Mouse (Mus musculus): ENCODE measurements around the gene Parva. TPM values are rescaled to one million over a fixed set of nuclear protein-coding genes. Genes with fewer than 3 reads are reported as not detected.

The Parva gene
- polyA plus RNA-seq, 1 experiment from 2014 or later, result 93.4 TPM

DNA sequence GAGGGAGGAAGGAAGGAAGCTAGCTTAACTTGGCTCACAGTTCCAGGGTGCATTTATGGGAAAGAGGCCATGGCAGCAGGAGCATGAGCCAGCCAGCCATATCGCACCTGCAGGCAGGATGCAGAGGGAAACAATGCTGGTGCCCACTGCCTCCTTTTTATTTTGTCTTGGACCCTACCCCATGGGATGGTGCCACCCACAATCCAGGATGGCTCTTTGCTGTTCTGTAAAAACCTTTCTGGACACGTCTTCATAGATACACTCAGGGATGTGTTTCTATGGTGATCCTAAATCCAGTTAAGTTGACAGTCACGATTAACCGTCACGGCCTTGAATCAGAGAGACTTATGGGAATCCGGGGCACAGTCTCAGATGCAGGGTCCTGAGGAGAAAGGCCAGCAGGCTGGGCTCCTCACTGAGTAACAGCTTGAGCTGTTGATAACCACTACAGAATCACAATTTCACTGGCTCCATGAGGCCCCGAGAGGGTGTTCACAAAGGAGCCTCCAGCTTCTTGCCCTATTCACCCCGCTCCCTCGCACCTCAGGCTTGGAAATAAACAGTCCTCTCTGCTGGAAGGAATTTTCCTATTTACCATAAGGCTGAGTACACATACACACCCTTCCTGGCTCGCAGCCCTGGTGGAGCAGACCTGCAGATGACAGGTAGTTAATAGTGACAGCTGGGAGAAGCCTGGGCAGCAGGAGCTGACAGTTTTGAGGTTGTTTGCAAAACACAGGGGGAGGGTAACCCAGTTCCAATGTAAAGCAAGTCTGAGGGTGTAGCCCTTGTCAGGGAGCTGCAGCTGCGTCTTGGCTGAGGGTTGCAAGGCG lies 17.1 kb downstream of the Parva start:
- 0 out of 2 replicates have a peak overlapping the region, but pooled peaks have one; percentile 7 for H3K4me2 ChIP-seq (ENCODE audit: low read depth, low read length)
- DNase-seq (ENCODE audit: low spot score), result peak; percentile 87
- 37% methylated on average over 12 of the region's 12 CpGs for WGBS

DNA sequence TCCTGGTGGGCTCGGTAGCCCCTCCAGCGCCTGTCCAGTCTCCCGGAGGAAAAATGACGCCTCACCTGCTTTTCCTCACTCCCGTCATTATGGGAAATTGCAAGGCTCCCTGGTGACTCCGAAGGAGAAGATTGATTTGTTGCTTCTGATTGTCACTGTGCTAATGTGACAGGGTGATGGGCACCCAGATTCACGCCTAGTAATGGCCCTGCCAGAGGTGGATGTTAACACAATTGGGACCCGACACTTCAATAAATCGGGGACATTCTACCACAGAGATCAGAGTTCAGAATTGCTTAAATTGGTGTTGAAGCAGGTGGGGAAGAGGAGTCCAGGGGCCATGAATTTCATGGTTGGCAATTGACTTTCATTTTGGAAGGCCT lies 17.7 kb downstream of the Parva start:
- Histone ChIP-seq H3K36me3 (ENCODE audit: control insufficient read depth, insufficient read depth, low read length) (0 out of 2 replicates have a peak, but pooled peaks cover 3% of the 10 kb centered on the region), H3K9ac (ENCODE audit: low read depth, low read length) (no peak overlapping the region), H3K27me3 (replicated peaks; ENCODE audit: control insufficient read depth, insufficient read depth, low read length) (no peaks in the 10 kb centered on the region), H3K27ac (replicated peaks; ENCODE audit: low read depth, low read length) (no peak overlapping the region; the same call in 1 of the 2 replicates), H3K4me1 (ENCODE audit: control insufficient read depth, insufficient read depth, low read length) (peaks cover 22% of the 10 kb centered on the region), H3K4me3 (ENCODE audit: low read depth, low read length) (no peak overlapping the region), H3K9me3 (ENCODE audit: control insufficient read depth, low read length) (no peaks in the 10 kb centered on the region), H3K4me2 (ENCODE audit: low read depth, low read length) (0 out of 2 replicates have a peak overlapping the region, but pooled peaks have one; percentile 7)
- 40% methylated on average over 9 of the region's 9 CpGs for WGBS
- DNase-seq (ENCODE audit: low spot score) (no peak), ATAC-seq (ENCODE audit: low read depth) (no peak)

More for the DNA sequence above, 17.1 kb downstream of the Parva start:
- no peaks in the 10 kb centered on the region for H3K27me3 ChIP-seq (replicated peaks; ENCODE audit: control insufficient read depth, insufficient read depth, low read length)
- no peaks in the 10 kb centered on the region for H3K9me3 ChIP-seq (ENCODE audit: control insufficient read depth, low read length)
- peak overlapping the region; percentile 40; the same call in 1 of the 2 replicates for H3K27ac ChIP-seq (replicated peaks; ENCODE audit: low read depth, low read length)
- H3K4me1 ChIP-seq (ENCODE audit: control insufficient read depth, insufficient read depth, low read length), result peaks cover 23% of the 10 kb centered on the region
- no peak overlapping the region for H3K4me3 ChIP-seq (ENCODE audit: low read depth, low read length)
- H3K9ac ChIP-seq (ENCODE audit: low read depth, low read length), result no peak overlapping the region
- peak; percentile 81 for ATAC-seq (ENCODE audit: low read depth)
- 0 out of 2 replicates have a peak, but pooled peaks cover 3% of the 10 kb centered on the region for H3K36me3 ChIP-seq (ENCODE audit: control insufficient read depth, insufficient read depth, low read length)

DNA sequence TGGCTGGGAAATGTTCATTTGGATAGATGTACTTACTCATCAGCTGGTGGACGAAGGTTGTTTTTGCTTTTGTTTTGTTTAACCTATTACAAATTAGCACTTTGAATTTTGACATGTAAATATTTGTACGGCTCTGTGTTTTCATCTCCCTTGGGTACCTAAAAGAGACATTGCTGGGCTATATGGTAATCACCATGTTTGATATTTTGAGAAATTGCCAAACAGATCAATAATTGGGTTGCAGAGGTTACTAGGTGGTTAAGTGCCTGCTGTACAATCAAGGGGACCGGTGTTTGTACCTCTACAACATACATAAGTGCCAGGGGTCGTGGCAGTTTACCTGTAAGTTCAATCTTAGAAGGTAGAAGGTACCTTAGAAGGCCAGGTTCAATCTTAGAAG lies 19.2 kb downstream of the Parva start:
- WGBS, result 92% methylated on average over 4 of the region's 4 CpGs
- Histone ChIP-seq H3K4me1 (ENCODE audit: control insufficient read depth, insufficient read depth, low read length) (peaks cover 17% of the 10 kb centered on the region), H3K4me2 (ENCODE audit: low read depth, low read length) (no peak overlapping the region), H3K4me3 (ENCODE audit: low read depth, low read length) (no peak overlapping the region), H3K36me3 (ENCODE audit: control insufficient read depth, insufficient read depth, low read length) (0 out of 2 replicates have a peak, but pooled peaks cover 3% of the 10 kb centered on the region), H3K27ac (replicated peaks; ENCODE audit: low read depth, low read length) (no peak overlapping the region), H3K9me3 (ENCODE audit: control insufficient read depth, low read length) (no peaks in the 10 kb centered on the region), H3K9ac (ENCODE audit: low read depth, low read length) (no peak overlapping the region), H3K27me3 (replicated peaks; ENCODE audit: control insufficient read depth, insufficient read depth, low read length) (no peaks in the 10 kb centered on the region)
- DNase-seq (ENCODE audit: low spot score) (no peak), ATAC-seq (ENCODE audit: low read depth) (no peak)

DNA sequence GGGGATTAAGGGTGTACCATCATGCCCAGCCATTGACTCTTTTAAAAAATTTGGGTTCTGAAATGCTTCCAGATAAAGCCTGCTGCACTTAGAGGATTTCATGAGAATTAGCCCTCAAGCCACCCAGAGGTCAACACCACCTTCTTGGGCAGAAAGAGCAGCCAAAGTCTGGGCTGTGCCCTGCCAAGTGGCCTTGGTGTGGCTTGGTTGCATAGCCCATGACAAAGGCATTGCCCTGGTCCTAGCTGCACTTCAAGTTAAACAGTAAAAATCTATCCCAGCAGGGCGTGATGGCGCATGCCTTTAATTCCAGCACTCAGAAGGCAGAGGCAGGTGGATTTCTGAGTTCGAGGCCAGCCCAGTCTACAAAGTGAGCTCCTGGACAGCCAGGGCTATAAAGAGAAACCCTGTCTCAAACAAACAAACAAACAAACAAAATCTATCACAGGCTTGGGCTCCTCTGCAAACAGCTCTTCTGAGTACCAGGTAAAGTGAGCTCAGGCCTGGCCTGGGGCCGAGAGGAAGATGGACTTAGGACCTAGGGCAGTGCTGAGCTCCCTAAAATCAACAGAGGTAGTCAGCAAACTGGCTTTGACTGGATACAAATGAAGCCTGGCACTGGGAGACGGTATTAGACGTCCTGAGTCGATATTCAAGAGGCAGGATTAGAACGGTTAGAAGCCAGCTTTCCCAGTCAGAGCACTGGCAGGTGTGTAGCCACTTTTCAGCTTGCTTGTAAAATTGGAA lies 22.8 kb downstream of the Parva start:
- Histone ChIP-seq H3K9me3 (ENCODE audit: control insufficient read depth, low read length) (no peaks in the 10 kb centered on the region), H3K4me3 (ENCODE audit: low read depth, low read length) (no peak overlapping the region), H3K27me3 (replicated peaks; ENCODE audit: control insufficient read depth, insufficient read depth, low read length) (no peaks in the 10 kb centered on the region), H3K4me2 (ENCODE audit: low read depth, low read length) (no peak overlapping the region), H3K9ac (ENCODE audit: low read depth, low read length) (no peak overlapping the region), H3K36me3 (ENCODE audit: control insufficient read depth, insufficient read depth, low read length) (0 out of 2 replicates have a peak, but pooled peaks cover 3% of the 10 kb centered on the region), H3K4me1 (ENCODE audit: control insufficient read depth, insufficient read depth, low read length) (peaks cover 10% of the 10 kb centered on the region), H3K27ac (replicated peaks; ENCODE audit: low read depth, low read length) (no peak overlapping the region)
- 82% methylated on average over 8 of the region's 8 CpGs for WGBS
- DNase-seq (ENCODE audit: low spot score), result no peak
- no peak for ATAC-seq (ENCODE audit: low read depth)

DNA sequence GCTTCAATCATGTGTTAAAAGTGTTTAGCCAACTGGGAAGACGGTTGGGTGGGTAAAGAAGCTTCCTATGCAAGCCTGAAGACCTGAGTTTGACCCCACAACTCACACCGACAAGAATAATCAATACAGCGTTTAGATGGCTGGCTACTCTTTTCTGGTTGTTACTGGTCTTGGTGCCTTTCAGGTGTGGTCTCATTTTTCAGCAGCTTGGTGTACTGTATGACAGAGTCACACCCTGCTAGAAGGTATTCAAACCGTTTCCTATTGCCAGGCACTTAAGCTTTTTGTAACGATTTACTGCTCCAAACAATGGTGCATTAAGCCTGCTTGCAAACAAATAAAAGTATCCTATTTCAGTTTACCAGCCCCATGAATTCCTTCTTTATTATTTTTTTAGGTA lies 25.2 kb downstream of the Parva start:
- Histone ChIP-seq H3K27ac (replicated peaks; ENCODE audit: low read depth, low read length) (no peak overlapping the region), H3K4me1 (ENCODE audit: control insufficient read depth, insufficient read depth, low read length) (peaks cover 28% of the 10 kb centered on the region), H3K4me2 (ENCODE audit: low read depth, low read length) (no peak overlapping the region), H3K36me3 (ENCODE audit: control insufficient read depth, insufficient read depth, low read length) (no peaks in the 10 kb centered on the region), H3K9me3 (ENCODE audit: control insufficient read depth, low read length) (no peaks in the 10 kb centered on the region), H3K27me3 (replicated peaks; ENCODE audit: control insufficient read depth, insufficient read depth, low read length) (no peaks in the 10 kb centered on the region), H3K4me3 (ENCODE audit: low read depth, low read length) (no peak overlapping the region), H3K9ac (ENCODE audit: low read depth, low read length) (no peak overlapping the region)
- ATAC-seq (ENCODE audit: low read depth), result 0 out of 2 replicates have a peak, but pooled peaks have one; percentile 47
- 53% methylated on average over 5 of the region's 5 CpGs for WGBS
- DNase-seq (ENCODE audit: low spot score), result no peak

DNA sequence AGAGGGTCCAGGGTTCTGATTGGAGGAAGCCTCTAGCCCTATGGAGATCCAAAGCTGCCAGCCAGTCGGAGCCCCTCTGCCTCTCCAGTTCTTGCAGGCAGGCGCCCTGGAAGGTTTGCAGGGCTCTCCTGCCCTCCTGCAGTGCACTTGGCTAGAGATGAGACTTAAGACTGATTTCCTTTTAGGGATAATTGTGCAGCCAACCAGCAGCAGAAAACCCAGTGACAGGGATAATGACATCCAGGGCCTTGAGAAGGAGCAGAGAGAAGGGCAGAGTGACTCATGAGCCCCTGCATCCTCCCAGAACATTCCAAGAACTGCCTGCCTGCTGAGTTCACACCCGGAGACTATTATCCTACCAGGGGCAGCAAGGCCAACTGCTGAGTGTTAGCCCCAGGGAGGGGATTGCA lies 26.5 kb downstream of the Parva start:
- Histone ChIP-seq H3K27me3 (replicated peaks; ENCODE audit: control insufficient read depth, insufficient read depth, low read length) (no peaks in the 10 kb centered on the region), H3K4me1 (ENCODE audit: control insufficient read depth, insufficient read depth, low read length) (peaks cover 33% of the 10 kb centered on the region), H3K4me3 (ENCODE audit: low read depth, low read length) (no peak overlapping the region), H3K9ac (ENCODE audit: low read depth, low read length) (no peak overlapping the region), H3K27ac (replicated peaks; ENCODE audit: low read depth, low read length) (peak overlapping the region; percentile 19), H3K9me3 (ENCODE audit: control insufficient read depth, low read length) (no peaks in the 10 kb centered on the region), H3K4me2 (ENCODE audit: low read depth, low read length) (no peak overlapping the region), H3K36me3 (ENCODE audit: control insufficient read depth, insufficient read depth, low read length) (no peaks in the 10 kb centered on the region)
- ATAC-seq (ENCODE audit: low read depth) (peak; percentile 32; the same call in 1 of the 2 replicates), DNase-seq (ENCODE audit: low spot score) (peak; percentile 58)
- 13% methylated on average over 3 of the region's 3 CpGs for WGBS

DNA sequence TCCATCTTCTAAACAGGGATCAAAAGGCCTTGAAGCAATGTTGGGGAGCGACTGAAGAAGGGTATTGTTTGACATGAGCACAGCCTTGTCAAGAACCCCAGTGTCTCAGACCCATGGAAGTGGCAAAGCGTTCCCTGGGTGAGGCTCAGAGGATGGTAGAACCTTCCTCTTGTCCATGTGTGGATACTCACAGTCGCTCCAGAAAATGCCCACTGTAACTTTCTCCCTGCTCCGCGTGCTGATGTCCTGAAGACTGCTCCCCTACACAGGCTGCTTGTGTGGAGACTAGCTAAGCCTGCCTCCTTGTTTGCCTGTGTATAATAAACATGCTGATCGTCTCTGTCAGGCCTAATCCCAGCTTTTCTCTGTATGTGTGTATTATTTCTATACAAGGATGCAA lies 27.1 kb downstream of the Parva start:
- DNase-seq (ENCODE audit: low spot score), result no peak
- Histone ChIP-seq H3K4me3 (ENCODE audit: low read depth, low read length) (no peak overlapping the region), H3K36me3 (ENCODE audit: control insufficient read depth, insufficient read depth, low read length) (no peaks in the 10 kb centered on the region), H3K27me3 (replicated peaks; ENCODE audit: control insufficient read depth, insufficient read depth, low read length) (no peaks in the 10 kb centered on the region), H3K4me2 (ENCODE audit: low read depth, low read length) (no peak overlapping the region), H3K27ac (replicated peaks; ENCODE audit: low read depth, low read length) (peak overlapping the region; percentile 19), H3K9me3 (ENCODE audit: control insufficient read depth, low read length) (no peaks in the 10 kb centered on the region), H3K9ac (ENCODE audit: low read depth, low read length) (no peak overlapping the region), H3K4me1 (ENCODE audit: control insufficient read depth, insufficient read depth, low read length) (peaks cover 35% of the 10 kb centered on the region)
- WGBS, result 56% methylated on average over 6 of the region's 6 CpGs
- no peak for ATAC-seq (ENCODE audit: low read depth)

DNA sequence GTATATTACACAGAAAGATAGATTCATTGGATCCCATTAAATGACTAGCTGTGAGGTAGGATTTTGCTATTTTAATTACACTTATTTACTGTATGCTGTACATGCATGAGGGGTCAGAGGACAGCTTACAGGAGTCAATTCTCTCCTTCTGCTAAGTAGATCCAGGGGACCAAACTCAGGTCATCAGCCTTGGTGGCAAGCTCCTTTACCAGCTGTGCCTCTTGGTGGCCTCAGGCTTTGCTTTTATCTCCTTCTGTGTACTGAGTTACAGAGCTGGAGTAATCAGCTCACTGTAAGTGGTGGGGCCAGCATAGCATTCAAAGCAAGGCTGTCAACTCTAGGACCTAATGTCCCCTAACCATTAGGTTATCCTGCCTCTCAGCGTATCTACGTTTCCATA lies 27.6 kb downstream of the Parva start:
- Histone ChIP-seq H3K27ac (replicated peaks; ENCODE audit: low read depth, low read length) (no peak overlapping the region), H3K27me3 (replicated peaks; ENCODE audit: control insufficient read depth, insufficient read depth, low read length) (no peaks in the 10 kb centered on the region), H3K4me3 (ENCODE audit: low read depth, low read length) (no peak overlapping the region), H3K9me3 (ENCODE audit: control insufficient read depth, low read length) (no peaks in the 10 kb centered on the region), H3K9ac (ENCODE audit: low read depth, low read length) (no peak overlapping the region), H3K4me2 (ENCODE audit: low read depth, low read length) (no peak overlapping the region), H3K36me3 (ENCODE audit: control insufficient read depth, insufficient read depth, low read length) (no peaks in the 10 kb centered on the region), H3K4me1 (ENCODE audit: control insufficient read depth, insufficient read depth, low read length) (peaks cover 37% of the 10 kb centered on the region)
- no peak for DNase-seq (ENCODE audit: low spot score)
- no peak for ATAC-seq (ENCODE audit: low read depth)
- WGBS, result 85% methylated on average over 2 of the region's 2 CpGs
